Mouse (Mus musculus): Measurements from ENCODE around the gene Acss3.

The Acss3 gene

DNA sequence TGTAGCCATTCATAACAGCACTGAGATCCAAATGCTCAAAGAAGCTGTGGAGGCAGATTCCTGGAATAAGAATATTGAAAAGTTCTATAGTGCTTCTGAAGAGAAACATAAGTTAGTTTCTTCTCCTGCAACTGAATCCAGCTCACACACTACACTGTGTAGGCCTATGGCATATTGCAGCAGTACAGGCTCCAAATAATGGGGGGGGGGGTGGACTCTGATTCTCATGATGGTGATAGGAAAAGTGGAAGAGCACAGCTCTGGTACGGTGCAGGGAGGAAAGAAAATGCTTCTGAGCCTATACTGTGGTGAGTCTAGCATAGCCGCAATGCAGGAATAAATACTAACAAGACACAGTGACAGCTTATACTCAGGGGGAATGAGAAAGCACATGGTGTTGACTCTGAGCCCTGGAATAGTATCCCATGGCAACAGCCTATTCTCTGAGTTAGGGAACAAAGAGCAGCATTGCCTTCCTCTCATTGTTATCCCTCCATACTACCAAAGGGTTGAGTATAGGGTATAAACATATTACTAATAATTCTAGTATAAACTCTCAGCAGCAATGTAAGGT lies 125.3 kb downstream of the Acss3 start:
- DNase-seq = no peak

DNA sequence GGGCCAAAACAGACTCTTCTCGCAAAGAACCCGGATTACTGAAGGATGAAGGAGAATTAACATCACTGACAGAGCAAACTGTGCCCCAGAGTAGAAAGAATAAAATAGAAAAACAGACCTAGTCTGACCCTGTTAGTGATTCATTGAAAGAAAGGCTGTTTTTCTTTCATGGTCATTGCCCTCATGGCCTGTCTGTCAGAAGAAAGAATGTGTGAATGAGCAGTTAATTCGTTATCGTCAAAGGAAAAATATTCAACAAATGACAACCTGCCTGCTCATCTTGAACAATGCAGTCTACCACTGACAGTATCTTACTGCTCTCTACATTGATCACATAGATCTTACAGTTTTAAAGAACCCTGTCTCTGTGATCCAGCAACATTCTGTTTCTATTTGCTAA lies 134.0 kb downstream of the Acss3 start:
- no peak for DNase-seq

DNA sequence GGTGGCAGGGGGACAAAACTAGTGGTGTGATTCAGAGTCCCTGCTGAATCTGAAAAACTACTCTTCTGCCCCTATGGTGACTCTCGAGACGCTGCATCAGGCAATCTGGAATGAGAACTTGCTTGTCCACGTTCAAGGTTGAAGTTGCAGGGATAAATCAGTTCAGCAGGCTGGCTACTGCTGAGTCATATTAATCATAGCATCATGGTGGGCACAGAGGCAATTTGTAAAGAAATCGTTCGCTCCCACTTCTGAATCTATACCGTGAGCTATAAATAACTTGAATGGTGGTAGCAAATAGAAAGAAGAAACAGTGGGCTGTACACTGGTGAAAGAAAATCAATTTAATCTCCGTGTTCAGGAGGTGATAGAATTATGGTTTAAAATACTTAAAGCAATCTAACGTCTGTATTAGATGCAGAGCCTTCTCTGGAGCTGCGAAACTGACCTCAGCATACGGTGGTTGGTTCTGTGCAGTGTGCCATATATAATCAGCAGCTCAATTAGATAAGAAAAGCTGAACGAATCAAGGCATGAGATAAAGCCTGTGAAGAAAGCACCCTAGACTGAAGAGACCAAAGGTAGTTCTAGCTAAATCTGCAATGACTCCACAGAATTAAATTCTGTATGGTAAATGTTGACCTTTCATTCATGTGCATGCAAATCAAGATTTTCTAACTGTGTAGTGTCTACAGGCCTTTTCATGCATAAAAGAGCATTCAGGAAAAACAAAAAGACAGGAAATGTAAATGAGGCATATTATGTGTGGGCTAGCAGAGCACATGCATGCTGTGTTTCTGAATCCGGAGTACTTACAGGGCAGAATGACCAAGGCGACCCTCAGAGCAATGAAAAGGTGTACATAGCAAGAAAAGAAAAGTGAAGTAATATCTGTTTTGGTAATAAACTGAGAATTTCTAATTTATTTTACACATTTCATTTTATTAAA lies 148.0 kb downstream of the Acss3 start:
- no peak for DNase-seq

DNA sequence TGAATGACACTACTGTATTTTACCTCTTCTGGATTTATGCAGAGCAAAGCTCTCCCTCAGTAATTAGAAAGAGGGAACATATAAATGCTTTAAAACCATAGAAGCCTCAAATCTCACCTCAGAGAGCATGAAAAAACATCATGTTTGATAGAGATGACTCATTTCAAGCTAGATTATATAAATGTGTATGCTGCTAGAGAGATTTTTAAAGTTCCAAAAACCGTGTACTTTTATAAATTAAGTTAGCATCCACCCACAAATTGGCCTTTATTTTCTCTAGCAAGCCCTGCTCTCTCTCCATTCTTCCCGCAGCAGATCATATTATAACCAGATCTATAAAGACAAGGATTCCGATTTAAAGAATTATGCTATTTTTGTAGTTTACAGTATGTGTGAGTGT lies 164.4 kb downstream of the Acss3 start:
- no peak for DNase-seq

DNA sequence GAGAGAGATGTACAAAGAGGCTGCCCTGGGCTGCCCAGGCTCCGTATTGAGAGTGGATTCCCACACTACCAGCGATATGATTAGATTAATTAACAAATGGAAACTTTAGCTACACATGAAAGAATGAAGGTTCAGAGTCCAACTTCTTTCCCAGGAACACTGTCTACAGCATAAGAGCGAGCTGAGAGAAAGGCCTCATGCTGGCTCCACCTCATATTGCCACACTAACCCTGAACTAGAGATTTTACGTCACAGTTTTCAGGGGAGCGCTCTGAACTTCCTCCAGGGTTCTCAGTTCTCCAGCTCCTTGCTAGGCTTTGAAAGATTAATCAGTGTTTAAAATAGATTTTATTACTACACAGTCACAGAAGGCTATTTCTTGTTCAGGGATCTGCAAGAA lies 182.1 kb downstream of the Acss3 start:
- DNase-seq = no peak

DNA sequence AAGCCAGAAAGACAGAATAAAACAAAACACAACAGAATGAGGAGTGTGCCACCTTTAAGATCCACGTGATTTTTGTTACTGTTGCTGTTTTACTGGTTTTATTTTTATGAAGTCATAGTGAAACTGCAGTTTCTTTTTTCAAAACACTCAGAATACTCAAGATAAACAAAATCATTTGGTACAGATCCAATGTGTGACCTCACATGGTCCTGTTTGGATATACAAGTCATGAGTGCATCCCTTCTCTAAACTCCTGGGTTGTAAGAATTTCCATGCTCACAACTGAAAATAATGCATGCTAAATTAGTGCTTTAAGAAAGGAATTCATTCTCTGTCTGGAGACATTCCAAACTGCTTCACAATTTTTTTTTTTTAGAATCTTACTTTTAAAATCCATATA lies 184.0 kb downstream of the Acss3 start:
- DNase-seq = no peak

DNA sequence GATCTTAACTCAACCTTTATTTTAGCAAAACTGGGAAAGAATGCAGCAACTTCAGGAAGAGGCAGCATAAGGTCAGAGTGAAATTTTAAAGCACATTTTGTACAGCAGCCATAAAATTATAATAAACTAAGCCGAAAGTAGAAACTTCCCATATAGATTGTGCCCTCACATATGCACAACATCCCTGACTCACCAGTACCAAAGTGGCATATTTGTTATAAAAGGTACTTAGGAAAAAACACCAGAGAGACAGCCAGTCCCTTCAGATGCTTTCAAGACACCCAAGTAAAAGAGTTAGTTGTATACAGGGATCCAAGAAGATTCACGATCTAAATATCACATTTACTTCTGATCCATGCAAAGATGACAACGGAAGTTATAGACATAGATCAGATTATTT lies 184.6 kb downstream of the Acss3 start:
- no peak for DNase-seq

DNA sequence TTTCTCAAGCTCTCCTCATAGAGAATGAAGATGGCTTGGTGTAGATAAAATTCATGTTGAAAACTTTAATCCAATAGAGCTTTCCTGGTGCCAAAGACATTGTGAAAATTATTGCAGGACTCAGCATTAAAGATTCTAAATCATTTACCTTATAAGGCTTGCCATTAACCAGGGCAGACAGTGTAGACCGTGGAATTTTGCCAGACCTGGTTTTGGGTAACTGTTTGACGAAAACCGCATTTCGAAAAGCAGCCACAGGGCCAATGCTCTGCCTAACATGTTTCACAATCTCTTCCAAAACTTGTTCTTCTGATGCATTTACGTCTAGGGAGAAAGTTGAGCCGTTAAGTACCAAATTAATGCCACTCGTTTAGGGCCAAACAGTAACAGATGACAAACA lies 186.5 kb downstream of the Acss3 start:
- no peak for DNase-seq

DNA sequence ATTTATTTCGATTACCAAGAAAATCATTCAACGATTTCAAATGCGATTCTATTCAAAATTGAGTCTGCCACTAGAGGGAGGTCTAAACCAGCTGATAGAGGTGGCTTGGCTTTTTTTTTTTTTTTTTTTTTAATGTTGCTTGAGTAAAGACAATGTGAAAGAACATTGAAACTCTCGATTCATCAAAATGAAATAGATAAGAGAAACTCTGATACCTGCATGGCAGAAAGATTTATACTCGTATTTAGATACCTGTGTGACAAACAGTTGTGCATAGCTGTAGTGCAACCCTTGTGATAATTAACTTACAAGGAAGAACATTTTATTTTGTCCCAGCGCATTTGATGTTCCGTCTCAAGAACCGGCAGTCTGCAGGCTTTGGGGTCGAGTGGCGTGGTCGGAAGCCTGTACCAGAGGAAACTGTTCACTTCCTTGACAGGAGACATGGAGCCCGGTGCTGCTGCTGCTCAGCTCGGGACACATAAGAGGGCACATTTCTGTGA lies 190.8 kb downstream of the Acss3 start:
- DNase-seq = no peak

DNA sequence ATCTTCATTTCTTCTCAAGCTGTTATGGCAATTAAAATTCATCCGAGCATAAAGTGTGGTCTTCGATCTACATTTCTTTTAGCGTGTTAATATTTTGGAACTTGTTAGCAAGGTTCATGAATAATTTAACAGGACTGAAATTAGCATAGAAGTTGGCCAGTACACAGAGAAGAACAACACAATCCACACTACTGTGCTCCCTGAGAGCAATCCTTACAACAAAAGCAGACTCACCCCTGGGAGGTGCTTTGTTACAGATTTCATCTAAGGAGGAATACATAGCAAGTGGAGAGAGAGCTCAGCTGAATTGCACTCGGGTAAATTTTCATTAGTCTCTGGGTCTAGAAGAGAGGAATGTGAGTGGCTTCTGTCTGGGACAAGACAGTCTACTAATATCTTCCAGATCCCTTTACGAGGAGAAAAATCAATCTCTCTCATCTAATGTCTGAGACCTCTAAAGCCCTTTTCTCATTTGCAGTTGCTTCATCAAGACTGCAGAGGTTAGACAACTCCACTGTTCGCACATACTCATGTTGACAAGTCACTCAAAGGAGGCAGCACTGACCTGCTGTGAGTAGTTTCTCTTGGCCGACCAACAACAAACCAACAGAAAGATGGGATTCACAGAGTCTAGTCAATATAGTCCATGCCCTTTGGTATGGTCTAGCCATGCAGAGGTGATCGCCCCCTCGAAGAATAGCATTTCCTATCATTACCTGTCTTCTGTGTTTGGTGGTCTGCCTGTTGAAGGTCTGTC lies 194.7 kb downstream of the Acss3 start:
- DNase-seq = no peak

DNA sequence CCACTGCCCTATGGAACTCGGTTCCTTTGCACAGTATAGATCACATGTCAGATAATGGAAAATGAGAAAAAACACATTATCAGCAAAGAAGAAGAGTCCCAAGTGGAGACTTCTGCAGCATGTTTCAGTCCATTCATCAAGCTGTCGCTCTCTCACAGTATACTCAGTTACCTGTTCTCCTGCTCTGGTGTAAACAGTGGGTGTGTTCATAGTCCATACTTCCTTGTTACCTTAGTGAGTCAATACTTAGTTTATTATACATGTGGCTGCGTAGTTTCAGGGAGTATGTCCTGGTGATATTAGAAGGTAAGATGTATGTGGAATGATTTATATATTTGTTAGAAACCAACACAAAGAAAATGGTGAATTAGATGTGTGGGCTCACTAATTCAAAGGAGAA lies 198.7 kb downstream of the Acss3 start:
- no peak for DNase-seq

DNA sequence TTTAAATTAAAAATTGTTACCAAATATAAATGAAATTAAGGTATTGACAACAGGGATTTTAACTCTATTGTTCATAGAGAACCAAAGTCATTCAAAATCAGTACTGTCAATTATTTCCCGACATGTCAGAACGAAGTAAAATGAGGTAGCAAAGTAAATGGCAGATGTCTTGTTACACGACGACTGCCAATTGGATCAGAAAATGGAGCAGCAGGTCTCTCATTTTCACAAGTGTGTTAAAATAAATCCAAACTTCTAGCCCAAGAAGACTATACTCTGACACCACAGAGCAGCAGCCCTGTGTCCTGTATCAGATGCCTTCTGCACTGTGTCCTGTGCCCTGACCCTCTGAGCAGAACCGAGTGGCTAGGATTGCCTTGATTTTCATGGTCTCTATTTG lies 199.1 kb downstream of the Acss3 start:
- no peak for DNase-seq

DNA sequence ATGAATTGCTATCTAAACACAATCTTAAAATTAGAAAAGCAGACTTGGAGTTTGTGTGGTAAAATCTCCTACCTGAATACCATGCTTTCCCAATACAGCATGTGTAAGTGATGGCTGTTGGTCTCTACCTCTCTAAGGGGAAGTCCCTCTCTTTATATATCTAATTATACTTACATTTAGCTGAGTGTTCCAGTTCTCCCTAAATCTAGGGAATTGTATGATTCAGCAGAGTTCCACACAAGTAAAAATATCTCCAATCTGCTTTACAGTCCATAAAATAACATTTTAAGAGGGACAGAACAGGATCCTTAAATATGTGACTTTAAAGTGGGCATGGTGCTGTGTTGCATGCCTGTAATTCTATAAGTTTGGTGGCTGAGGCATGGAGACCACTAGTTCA lies 208.6 kb downstream of the Acss3 start:
- no peak for DNase-seq

DNA sequence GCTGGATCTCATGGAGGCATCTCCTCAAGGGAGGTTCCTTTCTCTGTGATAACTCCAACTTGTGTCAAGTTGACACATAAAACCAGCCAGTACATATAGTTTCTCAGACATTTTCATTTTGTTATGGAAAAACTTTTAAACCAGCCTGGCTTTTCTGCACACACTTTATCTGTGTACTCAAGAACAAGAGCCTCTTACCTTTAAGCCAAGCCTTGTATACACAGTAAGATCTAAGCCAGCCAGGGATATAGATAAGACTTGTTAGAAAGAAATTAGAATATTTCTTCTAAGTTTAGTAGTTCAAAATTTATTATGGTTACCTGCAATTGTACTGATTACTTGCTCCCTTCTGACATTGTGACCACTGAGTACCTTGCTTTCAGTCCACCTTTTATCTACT lies 209.2 kb downstream of the Acss3 start:
- no peak for DNase-seq

DNA sequence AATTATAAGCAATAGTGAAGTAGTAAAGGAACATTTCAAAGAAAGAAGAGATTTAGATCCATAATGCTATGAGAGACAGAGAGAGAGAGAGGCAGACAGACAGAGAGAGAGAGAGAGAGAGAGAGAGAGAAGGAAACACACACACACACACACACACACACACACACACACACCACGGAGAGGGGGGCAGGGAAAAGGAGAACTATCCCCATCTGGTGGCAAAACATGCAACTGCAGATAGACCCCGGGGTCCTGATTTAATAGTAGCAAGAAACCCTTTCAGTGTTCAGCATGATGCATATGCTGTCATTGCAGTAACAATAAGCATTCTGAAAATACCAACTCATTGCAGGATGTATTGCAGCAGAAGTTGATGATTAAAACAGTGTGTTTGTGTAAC lies 210.4 kb downstream of the Acss3 start:
- no peak for DNase-seq

DNA sequence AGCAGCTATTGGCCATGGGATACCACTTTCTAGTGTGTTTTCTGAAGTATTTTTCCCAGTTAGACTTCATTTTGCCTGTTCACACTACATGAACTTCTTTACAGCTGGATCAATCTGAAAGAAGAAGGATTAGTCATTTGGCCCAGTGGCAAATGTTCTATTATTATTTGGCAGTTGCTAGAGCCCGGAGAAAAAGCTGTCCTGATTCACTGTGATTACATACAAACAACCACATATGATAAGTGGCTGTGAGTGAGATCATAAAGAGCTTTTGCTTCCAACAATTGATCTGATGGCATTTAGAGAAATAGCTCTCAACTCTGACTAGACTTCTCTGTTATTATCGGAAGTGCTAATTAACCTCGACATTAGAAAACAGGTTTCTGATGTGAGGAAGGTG lies 213.4 kb downstream of the Acss3 start:
- no peak for DNase-seq

DNA sequence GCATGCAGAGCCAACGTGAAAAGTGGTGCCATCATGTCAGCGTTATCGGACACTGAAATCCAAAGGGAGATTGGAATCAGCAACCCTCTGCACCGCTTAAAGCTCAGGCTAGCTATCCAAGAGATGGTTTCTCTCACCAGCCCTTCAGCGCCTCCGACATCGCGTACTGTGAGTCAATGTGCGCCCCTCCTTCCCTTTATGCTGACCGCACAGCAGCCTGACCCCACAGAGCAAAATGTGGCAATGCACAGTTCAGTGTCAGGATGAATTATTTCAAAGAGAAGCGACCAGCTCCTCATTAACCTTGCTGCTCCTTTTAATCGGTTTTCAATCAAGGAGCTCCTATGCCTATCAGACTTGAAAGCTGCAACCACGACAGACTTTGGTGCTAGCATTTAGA lies 227.1 kb downstream of the Acss3 start:
- DNase-seq = no peak

All from right cerebral cortex, postnatal 25 days (tissue).